Mouse (Mus musculus) layer of hippocampus, adult 8-10 months (tissue): ENCODE measurements at regions not wholly inside any gene's neighbourhood (a gene's known extent, or its start where the extent isn't known, plus 50 kb on each side); places are given as distances from the start of the nearest gene placed in this dataset.

Source experiments
- DNase-seq, 2 experiments: peaks; one replicate each; pipeline ENCODE4 v3.0.0; 2022; ENCODE audit warnings: low spot score in 2 of 2

DNA sequence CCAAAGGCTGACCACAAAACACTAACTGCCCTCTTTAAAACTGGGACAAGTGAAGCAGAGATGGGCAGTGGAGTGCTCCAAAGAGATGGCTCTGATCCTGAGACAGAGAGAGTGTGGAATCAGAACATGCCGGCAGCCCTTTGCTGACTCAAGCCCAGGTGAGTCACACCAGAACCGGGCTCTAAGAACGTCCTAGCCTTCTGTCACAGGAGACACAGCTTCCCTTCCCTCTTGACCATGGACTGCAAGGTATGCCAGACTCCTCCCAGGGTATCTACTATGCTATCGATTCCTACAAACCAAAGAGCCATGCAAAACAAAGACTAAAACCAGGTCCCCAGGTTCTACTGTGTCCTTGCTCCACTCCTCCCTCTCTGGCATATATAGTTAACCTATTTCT, 98.0 kb downstream of the Dhx15 start:
- DNase-seq = no peak

DNA sequence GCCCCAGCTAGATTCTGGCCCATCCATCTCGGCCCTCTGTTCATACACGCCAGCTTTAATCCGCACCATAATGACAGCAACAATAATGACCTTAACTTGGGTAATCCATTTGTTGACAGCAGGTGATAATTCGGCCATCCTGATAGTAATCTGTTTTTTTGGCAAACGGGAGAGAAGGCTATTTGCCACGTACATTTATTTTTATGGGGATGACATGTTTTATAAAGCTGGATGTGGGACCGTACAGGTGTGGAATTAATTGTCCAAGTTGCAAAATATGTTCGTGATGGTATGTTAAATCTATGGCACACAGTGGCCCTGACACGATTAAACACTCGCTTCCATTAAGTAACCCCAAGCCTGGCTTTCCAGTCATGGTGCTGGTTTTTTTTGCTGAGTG, 102.2 kb downstream of the Dhx15 start:
- no peak for DNase-seq

- no peak for DNase-seq
Observed at GRCm38 (mm10) chr5:52086766-52087429, 103.4 kb downstream of the Dhx15 start.

DNA sequence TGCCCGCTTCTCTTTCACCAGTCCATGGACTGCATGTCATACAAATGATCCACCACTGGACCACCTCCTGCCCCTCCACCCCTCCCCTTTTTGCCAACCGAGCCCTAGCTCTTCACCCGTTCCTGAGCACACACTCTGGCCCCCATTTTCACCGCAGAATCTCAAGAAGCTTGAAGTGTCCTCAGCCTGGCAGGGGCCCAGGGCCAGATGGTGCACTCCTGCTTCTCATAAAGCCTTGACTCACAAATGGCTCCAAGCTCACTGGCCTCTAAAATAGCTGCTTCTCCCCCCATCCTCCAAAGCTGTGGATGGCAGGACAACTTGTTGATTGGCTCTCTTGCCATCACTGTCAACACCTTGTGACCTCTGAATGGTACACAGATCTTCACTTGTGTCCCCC, 110.0 kb downstream of the Dhx15 start:
- DNase-seq = no peak

DNA sequence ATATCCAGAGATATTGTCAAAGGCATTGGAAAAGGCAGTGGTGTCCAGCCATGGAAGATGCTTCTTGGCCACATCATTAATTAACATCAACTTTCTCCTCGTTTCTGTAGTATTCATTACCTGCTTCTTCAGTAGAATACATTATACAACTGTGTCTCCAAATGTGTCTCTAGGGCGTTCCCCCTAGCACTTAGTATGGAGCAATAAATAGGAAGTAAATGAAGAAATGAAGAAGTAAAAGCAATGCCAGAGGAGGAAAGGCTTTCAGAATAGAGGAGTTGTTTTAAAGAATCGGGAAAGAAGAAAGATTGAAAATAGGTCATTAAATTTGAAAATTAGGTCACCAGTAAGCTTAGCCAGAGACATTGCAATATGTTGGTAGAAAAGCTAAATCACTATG, 112.6 kb downstream of the Dhx15 start:
- no peak for DNase-seq

- no peak for DNase-seq
Observed at GRCm38 (mm10) chr5:52075096-52075495, 115.2 kb downstream of the Dhx15 start.

- DNase-seq = peak; percentile 47 to 81
Observed at GRCm38 (mm10) chr5:52064804-52065451, 125.4 kb downstream of the Dhx15 start.

GRCm38 (mm10) chr5:52062214-52062613, 128.1 kb downstream of the Dhx15 start:
- DNase-seq = no peak

DNA sequence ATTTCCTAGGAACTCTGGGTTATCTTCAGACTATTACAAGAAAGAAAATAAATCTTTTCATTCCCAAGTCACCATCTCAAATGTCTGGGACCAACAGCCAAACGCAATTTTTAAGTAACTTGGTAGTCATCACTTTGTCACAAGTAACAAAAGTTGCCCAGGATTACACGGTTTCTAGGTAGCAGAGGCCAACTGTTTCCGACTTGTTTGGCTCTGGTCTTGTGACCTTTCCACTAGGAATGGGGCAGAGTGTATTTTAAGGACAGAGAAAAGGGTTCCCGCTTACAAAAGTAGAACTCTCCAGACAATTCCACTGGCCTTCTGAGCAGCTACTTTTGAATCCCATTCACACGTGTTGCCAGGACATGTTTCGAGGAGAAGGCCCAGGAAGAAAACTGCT, 129.1 kb downstream of the Dhx15 start:
- no peak for DNase-seq

DNA sequence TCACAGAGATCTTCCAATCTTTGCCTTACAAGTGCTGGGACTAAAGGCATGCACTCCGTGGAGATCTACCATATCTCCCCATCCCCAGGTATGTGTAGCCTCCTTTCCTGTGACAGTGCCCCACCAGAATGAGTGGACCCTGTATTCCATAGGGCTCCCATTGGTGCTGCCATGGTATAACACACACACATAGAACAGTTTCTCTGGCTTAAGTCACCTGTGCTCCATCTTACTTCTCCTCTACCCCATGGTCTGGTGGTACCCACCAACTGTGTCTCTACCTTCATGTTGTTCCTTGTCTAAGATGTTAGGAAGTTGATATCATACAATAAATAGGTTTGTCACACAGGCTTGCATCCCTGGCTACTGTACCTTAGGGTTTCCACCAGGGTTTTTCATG, 133.1 kb downstream of the Dhx15 start:
- no peak for DNase-seq

DNA sequence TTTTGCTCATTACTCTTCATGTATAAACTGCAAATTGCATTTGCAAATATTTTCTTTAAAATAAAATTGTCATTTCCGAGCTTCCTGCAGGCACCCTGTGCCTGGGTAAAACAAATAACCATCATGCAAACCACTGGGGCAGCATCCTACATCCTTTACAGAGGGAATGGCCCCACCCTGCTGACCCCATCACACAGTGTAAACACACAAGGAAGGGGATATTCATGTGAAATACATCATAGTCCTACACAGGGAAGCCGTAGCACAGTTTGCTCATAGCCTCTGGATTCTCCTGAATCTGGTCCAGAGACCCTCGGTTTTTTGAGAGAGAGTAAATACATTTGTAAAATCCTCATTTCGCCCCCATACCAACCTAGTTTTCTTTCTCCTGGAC, 138.2 kb downstream of the Dhx15 start:
- no peak for DNase-seq

GRCm38 (mm10) chr5:52051383-52052071, 138.8 kb downstream of the Dhx15 start:
- peak; percentile 37 to 52 for DNase-seq

- DNase-seq = no peak
Observed at GRCm38 (mm10) chr5:52048790-52049189, 141.5 kb downstream of the Dhx15 start.

DNA sequence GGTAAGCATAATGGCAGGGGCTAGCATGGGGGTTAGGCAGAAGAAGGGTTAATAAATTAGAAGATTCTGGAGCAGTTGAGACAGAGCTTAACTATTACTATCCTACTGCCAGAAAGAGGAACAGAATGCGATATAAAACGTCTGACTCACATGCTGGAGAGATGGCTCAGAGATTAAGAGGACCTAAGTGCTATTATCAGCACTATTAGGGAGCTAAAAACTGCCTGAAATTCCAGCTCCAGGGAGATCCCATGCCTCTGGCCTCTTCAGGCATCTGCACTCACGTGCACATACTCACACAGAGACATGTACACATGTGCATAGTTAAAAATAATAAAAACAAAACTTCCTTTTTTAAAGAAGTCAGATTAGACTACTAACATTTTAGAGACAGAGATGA, 143.6 kb downstream of the Dhx15 start:
- no peak for DNase-seq

- DNase-seq = no peak
Observed at GRCm38 (mm10) chr5:52044101-52044500, 146.2 kb downstream of the Dhx15 start.

DNA sequence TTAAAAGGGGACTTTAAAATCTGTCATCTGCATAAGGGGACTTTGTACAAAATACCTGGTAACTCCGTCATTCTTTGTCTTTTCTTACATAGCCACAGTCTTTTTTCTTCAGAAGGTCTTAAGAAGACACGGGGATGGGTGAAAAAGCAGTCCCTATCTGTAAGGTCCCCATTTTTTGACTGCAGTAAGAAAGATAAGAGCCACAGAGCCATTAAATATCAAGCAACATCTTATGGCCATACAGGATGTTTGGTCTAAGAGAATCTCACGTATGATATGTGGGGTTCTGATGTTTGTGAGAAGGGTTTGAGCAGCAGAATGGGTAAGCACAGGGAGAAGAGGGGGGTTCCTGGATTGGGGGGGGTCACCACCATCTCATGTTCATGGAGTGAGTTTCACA, 148.9 kb downstream of the Dhx15 start:
- no peak for DNase-seq

DNA sequence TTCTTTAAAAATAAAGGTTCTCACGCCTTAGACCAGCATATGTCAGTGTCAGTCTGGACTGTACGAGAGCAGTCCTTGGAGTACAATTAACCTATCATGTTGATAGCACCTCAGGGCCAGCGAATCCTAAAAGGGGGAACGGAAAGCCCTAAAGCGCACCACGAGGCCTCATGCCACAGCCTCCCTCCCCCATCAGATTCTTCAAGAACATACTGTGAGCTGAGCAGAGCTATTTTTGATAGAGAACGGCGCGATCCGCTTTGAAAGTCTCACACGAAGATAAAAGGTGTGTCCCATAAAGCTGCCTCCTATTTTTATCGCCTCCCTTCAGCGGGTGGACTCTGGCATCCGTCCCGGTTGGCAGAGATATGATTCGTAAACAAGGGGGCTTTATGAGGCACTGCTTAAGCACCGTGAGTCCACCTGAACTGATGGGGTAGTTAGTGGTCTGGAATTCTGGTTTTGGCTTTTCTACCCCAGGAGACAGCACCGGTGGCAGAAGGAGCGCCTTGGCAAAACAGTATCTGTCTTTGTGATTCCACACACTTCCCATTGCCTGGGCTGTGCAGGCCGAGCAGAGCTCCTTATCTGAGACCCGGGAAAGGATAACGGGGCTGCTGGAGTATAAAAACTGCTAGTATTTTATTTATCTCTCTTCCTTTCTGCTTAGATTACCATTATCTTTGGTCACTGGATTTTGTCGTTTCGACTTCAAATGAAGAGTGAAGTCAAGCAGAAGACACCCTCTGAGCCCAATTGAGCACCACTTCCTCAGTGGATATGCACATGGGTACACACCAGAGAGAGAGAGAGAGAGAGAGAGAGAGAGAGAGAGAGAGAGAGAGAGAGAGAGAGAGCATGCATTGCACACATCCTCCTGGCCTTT, 149.6 kb downstream of the Dhx15 start:
- peak; percentile 21 to 33 for DNase-seq

DNA sequence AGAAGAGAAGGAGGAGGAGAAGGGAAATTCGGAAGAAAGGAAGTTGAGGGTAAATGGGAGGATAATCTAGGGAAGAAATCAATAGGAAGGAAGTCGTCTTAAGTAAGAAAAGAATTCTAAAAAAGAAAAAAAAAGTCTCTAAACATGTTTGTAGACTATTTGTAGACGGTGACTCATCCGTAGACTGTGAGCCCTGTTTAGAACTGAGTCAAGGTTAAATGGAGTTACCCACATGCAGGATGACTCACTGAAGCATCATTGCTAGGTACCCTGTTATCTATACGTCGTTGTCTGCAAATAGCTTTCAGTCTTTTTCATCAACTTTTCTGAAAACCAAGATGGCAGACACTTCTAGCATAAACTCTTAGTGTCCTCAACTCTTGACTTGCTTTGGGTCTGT, 155.0 kb downstream of the Dhx15 start:
- DNase-seq = no peak

- DNase-seq = no peak
Observed at GRCm38 (mm10) chr5:52027478-52027877, 162.8 kb downstream of the Dhx15 start.

GRCm38 (mm10) chr5:52026148-52026547, 164.2 kb downstream of the Dhx15 start:
- DNase-seq = no peak

- DNase-seq = peak; percentile 71 to 77
Observed at GRCm38 (mm10) chr5:52023212-52023611, 167.1 kb downstream of the Dhx15 start.

- no peak for DNase-seq
Observed at GRCm38 (mm10) chr5:52016992-52017391, 173.3 kb downstream of the Dhx15 start.
